Mouse (Mus musculus): ENCODE data around the gene Ccdc148. TPM values are rescaled to one million over a fixed set of nuclear protein-coding genes. Genes with fewer than 3 reads are reported as not detected.

Gene Ccdc148
- total RNA-seq, 2 experiments from 2014 or later = 0.10 TPM; not detected in 1

DNA sequence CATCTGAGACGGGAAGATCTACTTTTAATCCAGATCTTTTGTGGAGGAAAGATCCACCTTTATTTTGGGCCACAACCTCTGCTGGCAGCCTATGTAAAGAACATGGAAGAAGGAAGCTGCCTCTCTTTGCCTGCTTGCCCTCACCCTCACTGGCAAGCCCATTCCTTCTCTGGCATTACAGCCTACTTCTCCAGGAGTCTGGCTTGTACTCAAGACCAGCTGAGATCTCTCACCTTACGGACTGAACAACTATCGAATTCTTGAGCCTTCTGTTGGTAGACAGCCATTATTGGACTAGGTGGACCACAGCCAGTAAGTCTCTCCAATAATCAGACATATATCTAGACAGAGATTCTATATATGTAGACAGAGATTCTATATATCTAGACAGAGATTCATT lies 208.4 kb downstream of the Ccdc148 start:
- ATAC-seq (replicated peaks; ENCODE audit: poor library complexity) = no peak

- no peak for ATAC-seq (replicated peaks; ENCODE audit: poor library complexity)
Observed at GRCm38 (mm10) chr2:58948796-58949195, 211.7 kb downstream of the Ccdc148 start.

DNA sequence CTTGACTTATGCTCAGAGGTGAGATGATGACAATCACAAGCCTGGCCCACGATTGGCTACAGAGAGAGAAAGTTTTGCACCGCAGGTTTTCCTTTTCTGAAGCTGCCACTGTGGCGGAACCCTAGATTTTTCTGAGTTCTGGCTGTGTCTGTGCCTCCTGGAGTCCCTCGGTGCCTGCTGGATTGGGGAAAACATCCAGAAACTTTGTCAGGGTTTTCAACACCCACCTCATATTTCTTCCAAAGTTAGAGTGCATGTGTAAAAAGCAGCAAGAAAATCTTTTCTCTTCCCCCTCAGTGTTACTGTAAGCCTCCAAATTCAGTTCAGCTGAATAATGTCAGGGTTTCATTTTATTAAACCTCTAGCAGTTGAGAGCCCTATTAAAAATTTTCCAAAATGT lies 219.1 kb downstream of the Ccdc148 start:
- no peak for ATAC-seq (replicated peaks; ENCODE audit: poor library complexity)

DNA sequence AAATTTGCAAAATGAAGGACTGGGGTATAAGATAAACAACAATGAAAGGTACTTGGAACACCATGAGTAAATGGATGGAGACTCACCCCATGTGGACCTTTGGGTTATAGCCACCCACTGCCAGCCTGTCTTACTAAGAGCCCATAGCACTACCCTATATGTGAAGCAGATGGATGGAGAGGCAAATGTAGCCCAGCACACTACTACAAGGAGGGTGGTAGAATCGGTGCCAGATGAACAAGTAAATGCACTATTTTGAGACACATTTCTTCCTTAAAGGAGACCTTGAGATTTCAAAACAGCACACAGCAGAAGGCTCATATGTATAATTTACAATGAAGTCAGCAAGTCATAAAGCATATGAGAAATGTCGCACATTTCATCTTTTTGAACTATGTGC lies 234.9 kb downstream of the Ccdc148 start:
- ATAC-seq (replicated peaks; ENCODE audit: poor library complexity) = no peak

DNA sequence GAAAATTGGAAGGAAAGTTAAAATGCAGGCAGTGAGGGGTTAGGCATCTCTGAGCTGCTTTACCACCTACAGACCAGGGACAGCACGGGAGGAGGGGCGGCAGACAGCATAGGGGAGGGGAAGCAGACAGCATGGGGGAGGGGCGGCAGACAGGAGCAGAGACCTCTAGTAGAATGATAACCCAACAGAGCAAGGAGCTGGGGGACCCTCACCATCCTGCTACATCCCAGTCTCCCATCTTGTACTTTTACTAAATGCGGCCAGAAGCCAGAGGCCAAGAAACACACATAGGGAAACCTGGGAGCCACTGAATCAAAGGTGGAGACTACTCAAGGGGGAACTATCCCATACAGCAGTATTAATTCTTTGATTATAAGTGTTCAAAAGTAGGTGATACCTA lies 242.1 kb downstream of the Ccdc148 start:
- ATAC-seq (replicated peaks; ENCODE audit: poor library complexity) = no peak

GRCm38 (mm10) chr2:58912339-58912738 lies 248.1 kb downstream of the Ccdc148 start:
- no peak for ATAC-seq (replicated peaks; ENCODE audit: poor library complexity)

DNA sequence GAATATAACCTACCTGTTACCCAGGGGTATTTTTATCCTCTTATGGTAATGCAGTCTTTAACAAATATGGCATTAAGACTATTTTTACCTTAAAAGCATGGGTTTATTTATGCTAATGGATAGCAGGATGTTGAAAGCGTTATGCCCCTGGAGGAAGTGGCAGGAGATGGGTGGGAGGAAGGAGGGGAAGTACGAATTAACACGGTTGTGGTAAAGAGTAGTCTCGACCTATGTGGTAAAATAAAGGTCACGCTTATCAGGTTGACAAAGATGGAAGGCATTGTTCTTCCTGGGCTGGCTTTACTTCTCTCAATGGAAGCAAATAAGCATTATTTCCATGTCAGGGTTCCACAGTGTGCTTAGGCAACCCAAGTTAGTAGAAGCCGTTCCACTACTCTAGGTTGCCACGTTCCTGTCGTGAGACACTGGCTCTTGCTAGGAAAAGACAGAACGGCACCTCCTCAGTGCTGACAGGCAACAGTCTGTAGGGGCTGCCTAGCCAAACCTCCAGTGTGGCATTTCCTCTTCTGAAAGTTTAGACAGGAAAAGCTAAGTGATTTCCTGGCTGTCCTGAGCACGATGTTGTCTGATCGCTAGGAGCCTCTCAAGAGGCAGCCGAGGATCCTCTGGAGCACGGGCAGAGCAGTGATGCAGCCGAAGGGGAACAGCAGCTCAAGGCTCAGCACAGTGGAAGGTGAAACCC lies 253.5 kb downstream of the Ccdc148 start:
- ATAC-seq (replicated peaks; ENCODE audit: poor library complexity) = peak; percentile 82

- ATAC-seq (replicated peaks; ENCODE audit: poor library complexity) = no peak
Observed at GRCm38 (mm10) chr2:58905057-58905456, 255.4 kb downstream of the Ccdc148 start.

DNA sequence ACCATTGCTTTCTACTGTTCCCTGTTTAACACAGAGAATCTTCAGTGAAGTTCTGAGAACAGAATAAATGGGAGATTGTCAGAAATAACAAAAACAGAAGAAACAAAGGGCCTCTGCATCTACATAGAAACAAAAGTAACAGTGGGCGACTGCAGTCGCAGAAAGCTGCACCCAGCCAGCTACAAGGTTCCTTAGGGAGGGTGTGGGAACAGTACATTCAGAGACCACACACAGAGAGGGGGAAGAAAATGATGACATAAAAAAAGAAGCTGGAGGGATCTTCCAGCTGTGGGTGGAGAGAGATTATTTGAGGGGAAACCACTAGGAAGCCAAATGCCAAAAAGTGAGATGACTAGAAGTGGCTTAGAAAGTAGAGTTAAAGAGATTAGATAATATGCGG lies 280.6 kb downstream of the Ccdc148 start:
- ATAC-seq (replicated peaks; ENCODE audit: poor library complexity) = no peak

- no peak for ATAC-seq (replicated peaks; ENCODE audit: poor library complexity)
Observed at GRCm38 (mm10) chr2:58859134-58859533, 301.3 kb downstream of the Ccdc148 start, which contains the start of gene Gm11099. Gene Gm11099 (plus strand): TSS chr2:58859434.

GRCm38 (mm10) chr2:58844499-58844898 lies 316.0 kb downstream of the Ccdc148 start:
- no peak for ATAC-seq (replicated peaks; ENCODE audit: poor library complexity)

DNA sequence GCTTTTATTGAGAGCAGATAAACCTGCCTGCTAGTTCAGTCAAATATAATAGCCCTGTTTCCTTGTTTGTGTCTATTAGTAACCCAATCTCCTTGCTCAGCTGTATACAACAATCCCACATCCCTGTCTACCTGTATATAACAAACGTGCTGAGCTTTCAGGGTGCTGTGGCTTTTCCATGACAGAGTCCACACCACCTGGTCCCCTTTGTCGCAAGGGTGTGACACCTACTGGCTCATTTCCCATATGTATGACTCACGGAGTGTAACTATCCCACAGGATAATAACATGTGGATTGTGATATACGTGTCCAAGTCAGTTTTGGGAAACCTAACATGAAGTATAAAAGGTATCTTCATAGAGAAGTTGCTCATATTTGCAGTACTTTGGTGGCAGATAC lies 318.0 kb downstream of the Ccdc148 start:
- no peak for ATAC-seq (replicated peaks; ENCODE audit: poor library complexity)

GRCm38 (mm10) chr2:58841021-58841420 lies 319.5 kb downstream of the Ccdc148 start:
- no peak for ATAC-seq (replicated peaks; ENCODE audit: poor library complexity)

DNA sequence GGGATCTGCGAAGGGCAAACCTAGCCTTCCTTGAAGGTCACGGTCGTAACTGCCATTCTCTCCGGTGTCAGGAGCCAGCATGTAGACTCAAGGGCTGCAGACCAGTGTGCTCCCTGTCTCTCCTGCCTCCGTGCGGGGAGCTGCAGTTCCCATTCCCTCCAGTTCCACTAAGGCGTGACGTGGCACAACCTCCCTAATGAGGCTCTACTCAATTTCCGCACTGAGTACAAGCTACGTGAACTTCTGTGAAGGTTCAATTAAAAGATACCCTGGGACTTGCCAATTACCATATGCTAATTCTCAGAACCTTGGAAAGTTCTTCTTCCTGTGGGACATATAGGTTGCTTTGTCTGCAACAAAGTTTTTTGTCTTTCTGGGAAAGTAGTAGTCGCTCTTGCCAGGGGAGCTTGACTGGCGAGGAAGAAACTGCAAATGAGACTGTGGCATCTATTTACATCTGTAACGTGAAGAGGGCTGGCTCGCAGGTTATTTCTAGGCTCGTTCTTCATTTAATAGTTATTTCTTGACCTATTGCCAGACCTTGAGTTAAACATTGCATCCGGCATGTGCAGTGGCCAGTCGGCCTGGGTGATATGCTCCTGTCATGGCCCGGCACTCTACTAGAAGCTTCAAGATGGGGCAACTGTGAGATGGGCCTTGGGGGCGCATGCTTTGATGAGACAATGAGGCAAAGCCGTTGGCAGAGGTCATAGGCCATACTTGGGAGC lies 328.1 kb downstream of the Ccdc148 start:
- ATAC-seq (replicated peaks; ENCODE audit: poor library complexity) = no peak

DNA sequence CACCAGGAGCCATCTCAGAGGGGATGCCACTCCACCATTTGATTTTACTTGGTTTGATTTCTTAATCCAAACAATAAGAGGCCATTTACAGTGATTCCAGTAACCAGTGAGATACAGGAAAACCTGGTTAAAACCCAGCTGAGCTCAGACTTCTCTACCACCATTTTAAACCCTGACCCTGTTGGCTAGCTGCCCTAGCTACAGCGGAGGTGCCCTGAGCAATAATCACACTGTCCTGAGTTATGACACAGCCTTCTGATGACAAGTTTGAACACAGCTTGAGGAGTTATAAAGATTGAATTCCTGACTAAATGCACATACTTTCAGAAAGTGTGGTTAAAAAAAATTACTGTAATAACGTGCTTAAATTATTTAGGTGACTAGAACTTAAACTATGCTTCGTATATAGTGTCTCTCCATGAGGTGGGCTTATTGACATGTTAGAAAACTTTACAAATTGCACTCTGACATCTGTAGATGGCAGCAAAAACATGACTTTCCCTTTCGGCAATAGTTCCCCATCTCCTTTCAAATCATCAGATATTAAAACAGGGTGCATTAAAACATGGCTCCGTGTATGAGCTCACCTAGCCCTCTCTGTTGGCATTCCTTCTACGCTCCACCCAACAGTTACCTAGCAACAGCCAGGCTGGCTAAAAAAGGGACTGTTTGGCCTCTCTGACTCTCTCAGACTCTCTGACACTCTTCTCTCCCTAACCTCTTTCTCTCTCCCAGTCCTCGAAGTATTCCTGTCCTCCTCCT lies 330.3 kb downstream of the Ccdc148 start:
- no peak for ATAC-seq (replicated peaks; ENCODE audit: poor library complexity)

- ATAC-seq (replicated peaks; ENCODE audit: poor library complexity) = no peak
Observed at GRCm38 (mm10) chr2:58828910-58829600, 331.4 kb downstream of the Ccdc148 start.

DNA sequence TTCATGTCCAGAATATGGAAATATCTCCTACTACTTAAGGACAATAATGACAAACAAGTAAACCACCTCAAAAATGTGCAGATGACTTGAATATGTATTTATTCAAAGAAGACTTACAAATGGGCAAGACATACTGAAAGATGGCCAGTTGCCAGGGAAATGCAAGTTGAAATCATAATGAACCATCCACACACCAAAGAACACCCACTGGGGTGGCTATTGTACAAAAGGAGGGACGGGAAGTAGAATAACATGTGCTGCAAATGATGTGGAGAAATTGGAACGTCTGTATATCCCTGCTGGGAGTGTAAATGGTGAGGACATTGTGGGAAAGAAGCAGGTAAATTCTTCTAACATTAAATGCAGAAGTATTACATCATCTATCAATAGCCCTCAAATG lies 347.5 kb downstream of the Ccdc148 start:
- ATAC-seq (replicated peaks; ENCODE audit: poor library complexity) = no peak

GRCm38 (mm10) chr2:58799623-58800022 lies 360.9 kb downstream of the Ccdc148 start:
- ATAC-seq (replicated peaks; ENCODE audit: poor library complexity) = no peak

DNA sequence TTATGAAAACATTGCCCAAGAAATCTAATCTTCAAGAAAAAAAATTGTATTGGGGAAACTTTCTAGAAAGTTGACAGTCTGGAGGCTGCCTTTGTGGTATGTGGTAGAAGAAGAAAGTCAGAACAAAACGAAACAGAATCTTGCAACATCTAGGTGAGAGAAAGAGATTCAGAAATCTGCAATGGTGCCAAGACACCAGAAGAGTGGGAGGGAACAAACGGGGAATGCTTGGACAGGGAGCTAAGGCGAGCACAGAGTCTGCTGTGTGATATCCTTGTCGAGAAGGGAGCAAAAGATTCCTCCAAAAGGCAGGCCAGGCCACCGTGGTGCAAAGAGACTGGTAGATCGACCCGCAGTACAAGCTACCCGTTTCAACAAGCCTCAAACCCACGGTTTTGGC lies 361.4 kb downstream of the Ccdc148 start:
- ATAC-seq (replicated peaks; ENCODE audit: poor library complexity) = no peak

DNA sequence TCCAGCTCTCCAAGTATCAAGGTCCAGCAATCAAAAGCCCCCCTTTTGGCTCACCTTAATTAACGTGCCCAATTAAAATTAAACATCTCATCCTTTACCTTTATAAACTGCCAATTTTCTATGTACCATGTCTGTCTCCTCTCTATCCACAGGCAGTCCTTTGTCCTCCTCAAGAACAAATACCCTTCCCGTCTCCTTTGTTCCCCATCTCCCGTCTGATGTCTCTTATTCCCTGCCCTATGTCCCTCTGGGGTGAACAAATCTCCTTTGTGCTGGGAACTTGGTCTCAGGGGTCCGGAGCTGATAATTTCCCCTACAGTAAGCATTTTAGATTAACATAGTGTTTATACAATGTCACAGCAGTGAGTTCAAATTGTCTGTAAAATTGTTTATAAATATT lies 363.0 kb downstream of the Ccdc148 start:
- no peak for ATAC-seq (replicated peaks; ENCODE audit: poor library complexity)

- no peak for ATAC-seq (replicated peaks; ENCODE audit: poor library complexity)
Observed at GRCm38 (mm10) chr2:58795432-58795831, 365.1 kb downstream of the Ccdc148 start.

Measured in megakaryocyte progenitor cell, adult 5-6 weeks (primary cell).